Mouse (Mus musculus) heart, adult 18-20 months (tissue): ENCODE data around the gene Vmn2r89. TPM values are rescaled to one million over a fixed set of nuclear protein-coding genes. Genes with fewer than 3 reads are reported as not detected.
"Not testable (repeated sequence)": the region's sequence is repeated elsewhere in the genome, so short reads cannot be mapped to it uniquely, and the experiment has no call there.

Experiments
- DNase-seq, 2 experiments: peaks; one replicate each; pipeline ENCODE4 v3.0.0; 2021 to 2022; ENCODE audit warnings: mixed read lengths in 1 of 2
- long read RNA-seq, 2 experiments: library from polyadenylated mRNA; stranded (forward); transcript quantifications; one replicate each; pipeline ENCODE4 v2.0.0; 2021
- total RNA-seq, 2 experiments: library from RNA; stranded (reverse); gene quantifications; 2 replicates each; pipeline ENCODE4 v1.2.3; 2021

Gene Vmn2r89
- not detected for total RNA-seq
- long read RNA-seq, experiment 1: 0 reads
- long read RNA-seq, experiment 2: 0 reads

GRCm38 (mm10) chr14:51451557-51451956 lies at the start of gene Vmn2r89:
Gene Vmn2r89, plus strand, starts transcription at chr14:51451857.
- not testable (repeated sequence) for DNase-seq

DNA sequence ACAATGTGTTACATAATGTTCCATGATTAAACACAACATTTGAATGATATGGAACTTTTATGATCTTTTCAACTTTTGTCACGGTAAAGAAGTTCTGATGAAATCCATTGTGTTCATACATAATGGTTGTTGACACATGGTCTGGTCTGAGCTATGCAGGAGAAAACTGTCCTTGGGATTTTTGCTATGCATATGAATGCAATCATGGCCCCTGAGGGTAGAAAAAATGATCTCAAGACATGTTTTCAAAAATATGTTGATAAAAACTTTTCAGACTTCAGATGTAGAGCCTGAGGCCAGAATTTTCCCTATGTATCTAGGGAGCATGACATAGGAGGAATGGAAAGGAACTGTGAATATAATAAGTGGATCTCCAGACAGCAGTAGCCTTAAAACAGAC lies 41.1 kb upstream of the Vmn2r89 start, which contains the start of gene Vmn2r88:
Gene Vmn2r88 (plus strand): TSS at position 301 of the 400 bp plus-strand sequence.
- no peak for DNase-seq

DNA sequence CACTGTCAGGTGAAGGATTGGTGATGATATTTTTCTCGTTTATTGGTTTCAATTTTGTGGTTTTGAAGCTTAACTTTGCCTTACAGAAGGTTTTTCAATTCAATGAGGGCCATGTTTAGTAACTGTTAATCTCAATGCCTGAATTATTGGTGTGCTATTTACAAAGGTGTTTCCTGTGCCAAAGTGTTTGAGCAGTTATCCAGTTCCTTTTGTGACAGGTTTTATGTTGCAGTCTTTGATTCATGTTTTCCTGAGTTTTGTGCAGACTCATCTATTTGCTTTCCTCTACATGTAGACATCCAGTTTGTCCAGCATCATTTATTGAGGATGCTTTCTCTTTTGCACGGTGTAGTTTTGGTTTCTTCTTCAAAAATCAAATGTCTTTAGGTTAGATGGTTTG lies 27.8 kb upstream of the Vmn2r89 start:
- no peak for DNase-seq

DNA sequence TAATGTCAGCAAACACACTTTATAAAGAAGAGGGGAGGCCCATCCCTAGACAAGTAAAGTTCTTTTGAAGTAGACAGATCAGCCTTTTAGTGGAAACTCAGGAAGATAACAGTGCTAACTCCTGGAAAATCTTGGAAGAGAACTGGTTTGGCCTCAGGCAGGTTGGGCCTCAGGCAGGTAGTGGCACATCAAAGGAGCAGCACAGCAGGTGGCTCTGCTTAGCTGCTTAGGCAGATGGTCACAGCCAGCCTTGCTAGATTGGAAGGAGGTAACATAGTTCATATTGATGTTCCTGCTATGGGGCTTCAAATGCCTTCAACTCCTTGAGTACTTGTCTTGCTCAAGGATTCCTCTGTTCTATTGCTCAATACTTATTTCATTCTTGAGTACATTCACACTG lies 21.5 kb upstream of the Vmn2r89 start:
- DNase-seq: not testable (repeated sequence)

GRCm38 (mm10) chr14:51434546-51434945 lies 17.1 kb upstream of the Vmn2r89 start:
- no peak for DNase-seq

DNA sequence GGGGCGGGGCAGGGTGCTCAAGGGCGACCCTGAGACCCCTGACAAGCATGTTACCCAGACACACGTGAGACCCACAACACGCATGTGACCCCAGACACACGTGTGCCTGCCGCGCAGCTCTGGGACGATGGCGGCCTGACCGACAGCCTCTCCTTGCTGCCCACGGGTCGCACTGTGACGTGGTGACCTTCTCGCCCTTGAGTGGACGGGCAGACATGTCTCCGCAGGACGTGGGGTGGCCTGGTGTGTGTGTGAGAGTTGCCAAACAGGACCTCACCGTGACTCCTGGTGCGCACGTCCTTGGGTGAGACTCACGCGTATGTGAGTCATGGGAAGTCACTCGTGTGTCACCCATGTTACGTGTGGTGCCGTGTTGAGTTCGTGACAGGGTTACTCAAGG lies 16.6 kb upstream of the Vmn2r89 start:
- no peak for DNase-seq

- no peak for DNase-seq
Observed at GRCm38 (mm10) chr14:51438955-51439354, 12.7 kb upstream of the Vmn2r89 start.

- peak in 1 of 2 experiments; percentile 8 for DNase-seq
Observed at GRCm38 (mm10) chr14:51480278-51480677, 28.6 kb downstream of the Vmn2r89 start.

- DNase-seq: peak in 1 of 2 experiments; percentile 14
Observed at GRCm38 (mm10) chr14:51481332-51482015, 29.8 kb downstream of the Vmn2r89 start.

GRCm38 (mm10) chr14:51482051-51482715 lies 30.5 kb downstream of the Vmn2r89 start:
- peak in 1 of 2 experiments; percentile 4 for DNase-seq

- not testable (repeated sequence) for DNase-seq
Observed at GRCm38 (mm10) chr14:51482971-51483381, 31.3 kb downstream of the Vmn2r89 start.

GRCm38 (mm10) chr14:51483671-51484070 lies 32.0 kb downstream of the Vmn2r89 start:
- DNase-seq: no peak

DNA sequence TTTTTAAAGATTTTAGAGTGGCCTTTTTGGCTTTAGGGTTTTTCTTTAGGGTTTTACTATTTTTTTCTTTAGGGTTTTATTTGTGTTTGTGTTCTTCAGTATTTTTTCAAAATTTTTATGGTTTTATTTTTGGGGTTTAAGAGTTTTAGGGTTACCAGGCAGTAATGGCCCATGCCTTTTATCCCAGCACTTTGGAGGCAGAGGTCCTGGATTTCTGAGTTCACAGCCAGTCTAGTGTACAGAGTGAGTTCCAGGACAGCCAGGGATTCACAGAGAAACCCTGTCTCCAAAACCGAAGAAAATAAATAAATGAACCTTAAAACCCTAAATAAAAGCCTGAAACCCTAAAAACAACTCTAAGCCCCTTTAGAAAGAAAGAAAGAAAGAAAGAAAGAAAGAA lies 34.5 kb downstream of the Vmn2r89 start:
- DNase-seq: no peak

DNA sequence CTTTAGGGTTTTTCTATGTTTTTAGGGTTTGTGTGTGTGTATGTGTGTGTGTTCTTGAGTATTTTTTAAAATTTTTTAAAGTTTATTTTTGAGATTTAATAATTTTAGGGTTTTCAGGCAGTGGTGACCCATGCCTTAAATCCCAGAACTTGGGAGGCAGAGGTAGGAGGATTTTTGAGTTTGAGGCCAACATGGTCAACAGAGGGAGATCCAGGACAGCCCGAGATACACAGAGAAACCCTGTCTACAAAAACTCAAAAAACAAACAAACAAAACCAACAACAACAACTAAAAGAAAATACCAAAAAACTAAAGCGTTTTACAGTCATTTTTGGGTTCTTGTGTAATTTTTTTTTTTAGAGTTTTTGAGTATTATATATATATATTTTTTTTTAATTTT lies 44.1 kb downstream of the Vmn2r89 start:
- no peak for DNase-seq

DNA sequence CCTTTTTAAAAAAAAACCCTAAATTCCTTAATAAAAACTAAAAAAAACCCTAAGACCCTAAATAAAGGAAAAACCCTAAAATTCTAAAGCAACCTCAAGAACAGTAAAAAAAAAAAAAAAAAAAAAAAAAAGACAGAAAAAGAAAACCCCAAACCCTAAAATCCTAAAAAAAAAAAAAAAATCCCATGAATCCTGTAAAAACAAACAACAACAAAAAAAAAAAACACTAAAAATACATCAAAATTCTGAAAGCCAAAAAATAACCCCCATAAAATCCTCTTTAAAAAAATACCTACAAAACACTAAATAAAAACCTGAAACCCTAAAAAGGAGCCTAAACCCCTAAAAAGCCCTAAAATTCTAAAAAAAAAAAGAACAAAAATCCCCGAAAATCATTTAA lies 45.3 kb downstream of the Vmn2r89 start:
- DNase-seq: no peak

- DNase-seq: no peak
Observed at GRCm38 (mm10) chr14:51497958-51498357, 46.3 kb downstream of the Vmn2r89 start.

GRCm38 (mm10) chr14:51499707-51500275 lies 48.1 kb downstream of the Vmn2r89 start:
- DNase-seq: no peak

DNA sequence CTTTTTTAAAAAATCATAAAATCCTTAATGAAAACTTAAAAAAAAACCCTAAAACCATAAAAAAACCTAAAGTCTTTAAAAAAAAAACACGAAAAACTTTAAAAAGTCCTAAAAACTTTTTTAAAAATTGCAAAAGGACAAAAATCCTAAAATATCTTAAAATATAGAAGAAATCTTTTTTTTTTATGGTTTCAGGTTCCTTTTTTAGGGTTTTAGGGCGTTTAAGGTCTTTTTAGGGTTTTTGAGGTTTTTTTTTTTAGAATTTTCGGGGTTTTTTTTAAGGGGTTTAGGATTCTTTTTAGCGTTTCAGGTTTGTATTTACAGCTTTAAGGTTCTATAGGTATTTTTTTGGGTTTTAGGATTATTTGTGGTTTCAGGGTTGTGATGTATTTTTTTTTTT lies 48.8 kb downstream of the Vmn2r89 start:
- DNase-seq: no peak

- no peak for DNase-seq
Observed at GRCm38 (mm10) chr14:51507416-51507815, 55.8 kb downstream of the Vmn2r89 start.
